13 mouse cellular contexts compared by ENCODE assay signal in genomic region chr8:120178124-120178514, GRCm38 (mm10). TPM values are rescaled to one million over a fixed set of nuclear protein-coding genes. Genes with fewer than 3 reads are reported as not detected.
DNase-seq lines count a peak whose midpoint lies in the region; ATAC-seq and TF ChIP-seq lines count a peak whose summit lies in the region.
"Had no signal": no experiment of that assay in that cellular context is flagged by ENCODE, and none has a peak within 500 bp of the region (broad histone marks: within the 10 kb centered on the region; RNA-seq: fewer than 3 reads in every experiment).

No protein-coding gene starts in this region.

- ATAC-seq in hindbrain, embryonic 12.5 days (ENCODE audit: low FRiP score): no peak
- ATAC-seq in midbrain, embryonic 14.5 days (ENCODE audit: low FRiP score, low TSS enrichment): no peak
- ATAC-seq in megakaryocyte-erythroid progenitor cell, adult 5-6 weeks (replicated peaks; ENCODE audit: low FRiP score, low TSS enrichment, poor library complexity, severe bottlenecking): no peak

- H3K9me3 ChIP-seq in heart, embryonic 10.5 days: no peaks in the 10 kb centered on the region
- H3K9me3 ChIP-seq in E14TG2a.4 (ENCODE audit: low read length): no peaks in the 10 kb centered on the region
- no peaks in the 10 kb centered on the region for H3K9me3 ChIP-seq in hindbrain, embryonic 12.5 days (replicated peaks)
- H3K9me3 ChIP-seq in midbrain, embryonic 14.5 days (ENCODE audit: control insufficient read depth, low read length): no peaks in the 10 kb centered on the region

- H3K9ac ChIP-seq in hindbrain, embryonic 12.5 days: peak overlapping the region; percentile 43
- no peak overlapping the region; the same call in 1 of the 2 replicates for H3K9ac ChIP-seq in midbrain, embryonic 14.5 days (replicated peaks; ENCODE audit: low read length)

- intact Hi-C loops in heart, postnatal 10 days (cut with DNase I): loop anchor here (2.0 to 10.0 kb wide), 7 partner anchors 39 to 429 kb away; no protein-coding TSS in a partner anchor

- no peak for TF ChIP-seq CTCF in E14TG2a.4 (conservative IDR thresholded peaks at IDR 0.05; ENCODE audit: low read length)

- peak overlapping the region; percentile 51 for H3K4me2 ChIP-seq in hindbrain, embryonic 12.5 days (replicated peaks)
- H3K4me2 ChIP-seq in midbrain, embryonic 14.5 days (ENCODE audit: low read length): peak overlapping the region; percentile 51

- DNase-seq in heart, embryonic 10.5 days (ENCODE audit: low spot score): no peak
- DNase-seq in heart, postnatal 10 days: no peak
- DNase-seq in midbrain, embryonic 14.5 days: no peak
- DNase-seq in frontal cortex, postnatal 10 days (ENCODE audit: low spot score in 2 of 2): no peak
- no peak for DNase-seq in layer of hippocampus, postnatal 25 days (ENCODE audit: extremely low spot score in 1 of 2, low spot score in 1 of 2)
- DNase-seq: cerebellum, postnatal 14 days; gastrocnemius, postnatal 36 days; kidney, postnatal 4 days had no signal

- peaks cover 46% of the 10 kb centered on the region for H3K27me3 ChIP-seq in heart, embryonic 10.5 days (ENCODE audit: insufficient read depth, poor library complexity, severe bottlenecking)
- H3K27me3 ChIP-seq in E14TG2a.4 (ENCODE audit: insufficient read depth, low read length): peaks cover 18% of the 10 kb centered on the region; the same call in 1 of the 2 replicates
- peaks cover 26% of the 10 kb centered on the region for H3K27me3 ChIP-seq in hindbrain, embryonic 12.5 days
- H3K27me3 ChIP-seq in midbrain, embryonic 14.5 days (ENCODE audit: control insufficient read depth, insufficient read depth, low read length): no peaks in the 10 kb centered on the region; the same call in 1 of the 2 replicates

- H3K27ac ChIP-seq in heart, embryonic 10.5 days: peak overlapping the region; percentile 60
- H3K27ac ChIP-seq in hindbrain, embryonic 12.5 days: peak overlapping the region; percentile 91
- peak overlapping the region; percentile 90 for H3K27ac ChIP-seq in midbrain, embryonic 14.5 days (replicated peaks; ENCODE audit: low read depth, low read length)

- H3K4me3 ChIP-seq in heart, embryonic 10.5 days: peak overlapping the region; percentile 45
- peak overlapping the region; percentile 41; the same call in 1 of the 2 replicates for H3K4me3 ChIP-seq in E14TG2a.4 (replicated peaks; ENCODE audit: low read length)
- H3K4me3 ChIP-seq in hindbrain, embryonic 12.5 days: no peak overlapping the region
- H3K4me3 ChIP-seq in midbrain, embryonic 14.5 days (replicated peaks; ENCODE audit: low read depth, low read length): no peak overlapping the region
- H3K4me3 ChIP-seq: myocyte had no signal

- WGBS in heart, embryonic 10.5 days: 7% methylated on average over 10 of the region's 10 CpGs
- 3% methylated on average over 10 of the region's 10 CpGs for WGBS in hindbrain, embryonic 12.5 days
- WGBS in midbrain, embryonic 14.5 days: 3% methylated on average over 10 of the region's 10 CpGs

- H3K4me1 ChIP-seq in heart, embryonic 10.5 days: peaks cover 43% of the 10 kb centered on the region
- H3K4me1 ChIP-seq in E14TG2a.4 (replicated peaks; ENCODE audit: low read depth, low read length): peaks cover 36% of the 10 kb centered on the region
- H3K4me1 ChIP-seq in hindbrain, embryonic 12.5 days: peaks cover 43% of the 10 kb centered on the region
- peaks cover 35% of the 10 kb centered on the region for H3K4me1 ChIP-seq in midbrain, embryonic 14.5 days (ENCODE audit: control insufficient read depth, insufficient read depth, low read length)

- no peaks in the 10 kb centered on the region for H3K36me3 ChIP-seq in heart, embryonic 10.5 days
- no peaks in the 10 kb centered on the region for H3K36me3 ChIP-seq in E14TG2a.4 (ENCODE audit: insufficient read depth, low read length)
- no peaks in the 10 kb centered on the region for H3K36me3 ChIP-seq in hindbrain, embryonic 12.5 days
- no peaks in the 10 kb centered on the region for H3K36me3 ChIP-seq in midbrain, embryonic 14.5 days (ENCODE audit: control insufficient read depth, insufficient read depth, low read length)

RNA-seq across cellular contexts. Expression of gene Fam92b, which starts 0.9 kb away (rescaled TPM):
- 0.16 and 0.31 TPM in 2 replicates for polyA plus RNA-seq in heart, embryonic 10.5 days (2016; fragmentation: Nextera tagmentation; extraction: Ambion mirVana)
- total RNA-seq in heart, postnatal 10 days (2021): not detected
- 1.6 and 3.0 TPM in 2 replicates for polyA plus RNA-seq in hindbrain, embryonic 12.5 days (2016; fragmentation: Nextera tagmentation; extraction: Ambion mirVana)
- polyA plus RNA-seq in midbrain, embryonic 14.5 days (2014; fragmentation: Nextera tagmentation; extraction: Ambion mirVana): 0.92 and 1.8 TPM in 2 replicates
- total RNA-seq in megakaryocyte-erythroid progenitor cell, adult 5-6 weeks (2014; fragmentation: Nextera tagmentation): not detected in 2 replicates
- total RNA-seq in megakaryocyte-erythroid progenitor cell, adult 5-6 weeks (2017): not detected in 2 replicates
- under 1 TPM; 0.61 to 0.71 TPM for total RNA-seq in layer of hippocampus, postnatal 25 days (2021)
- total RNA-seq: gastrocnemius, postnatal 36 days had no signal
- polyA plus RNA-seq: liver, embryonic 16.5 days; myocyte had no signal

RNA-seq across cellular contexts. Expression of gene Gse1, which starts 50.1 kb away (rescaled TPM):
- 12.2 and 13.7 TPM in 2 replicates for polyA plus RNA-seq in heart, embryonic 10.5 days (2016; fragmentation: Nextera tagmentation; extraction: Ambion mirVana)
- total RNA-seq in heart, postnatal 10 days (2021): 10 to 100 TPM; 32.6 to 34.6 TPM
- polyA plus RNA-seq in hindbrain, embryonic 12.5 days (2016; fragmentation: Nextera tagmentation; extraction: Ambion mirVana): 22.4 and 24.0 TPM in 2 replicates
- polyA plus RNA-seq in midbrain, embryonic 14.5 days (2014; fragmentation: Nextera tagmentation; extraction: Ambion mirVana): 28.6 and 29.0 TPM in 2 replicates
- 80.6 and 84.3 TPM in 2 replicates for total RNA-seq in megakaryocyte-erythroid progenitor cell, adult 5-6 weeks (2014; fragmentation: Nextera tagmentation)
- 21.8 and 27.2 TPM in 2 replicates for total RNA-seq in megakaryocyte-erythroid progenitor cell, adult 5-6 weeks (2017)
- 100 to 1,000 TPM; 121 to 145 TPM for total RNA-seq in layer of hippocampus, postnatal 25 days (2021)

Comparison
In these comparisons a context has a peak if more than half of its experiments do, and no peak if none do; other contexts are left out.
1. H3K4me3 ChIP-seq: peak in heart, embryonic 10.5 days (single experiment) and E14TG2a.4 (single experiment); none in hindbrain, embryonic 12.5 days (single experiment) and midbrain, embryonic 14.5 days (single experiment).
2. Peak in every context shown above with its lines, with median percentiles within 50 percentile points of each other: H3K27ac ChIP-seq.